Mouse (Mus musculus): ENCODE results near the gene Ifrd2. TPM values are rescaled to one million over a fixed set of nuclear protein-coding genes. Genes with fewer than 3 reads are reported as not detected.

Ifrd2 gene
- polyA plus RNA-seq, 1 experiment from 2014 or later, result 14.4 TPM

- WGBS, result 94% methylated on average over 12 of the region's 12 CpGs
- H3K27ac ChIP-seq (replicated peaks), result no peak overlapping the region
- no peak overlapping the region for H3K9ac ChIP-seq (replicated peaks)
- peaks cover 16% of the 10 kb centered on the region for H3K27me3 ChIP-seq (replicated peaks)
- no peaks in the 10 kb centered on the region for H3K9me3 ChIP-seq (replicated peaks)
- ATAC-seq (ENCODE audit: low FRiP score), result no peak
- no peak overlapping the region for H3K4me2 ChIP-seq
- H3K4me3 ChIP-seq (replicated peaks), result no peak overlapping the region
- peaks cover 22% of the 10 kb centered on the region for H3K36me3 ChIP-seq
- H3K4me1 ChIP-seq, result peaks cover 50% of the 10 kb centered on the region
Observed at GRCm38 (mm10) chr9:107544729-107545128, 42.7 kb upstream of the Ifrd2 start.

- Histone ChIP-seq H3K4me2 (no peak overlapping the region), H3K9me3 (replicated peaks) (no peaks in the 10 kb centered on the region), H3K9ac (replicated peaks) (no peak overlapping the region), H3K4me1 (peaks cover 46% of the 10 kb centered on the region), H3K4me3 (replicated peaks) (no peak overlapping the region), H3K27ac (replicated peaks) (no peak overlapping the region), H3K27me3 (replicated peaks) (peaks cover 20% of the 10 kb centered on the region), H3K36me3 (peaks cover 18% of the 10 kb centered on the region)
- ATAC-seq (ENCODE audit: low FRiP score), result no peak
- 90% methylated on average over 10 of the region's 10 CpGs for WGBS
Observed at GRCm38 (mm10) chr9:107545199-107545598, 42.2 kb upstream of the Ifrd2 start.

- Histone ChIP-seq H3K27me3 (replicated peaks) (peaks cover 24% of the 10 kb centered on the region), H3K4me2 (no peak overlapping the region), H3K9me3 (replicated peaks) (no peaks in the 10 kb centered on the region), H3K36me3 (peaks cover 17% of the 10 kb centered on the region), H3K9ac (replicated peaks) (no peak overlapping the region), H3K4me1 (peaks cover 42% of the 10 kb centered on the region), H3K27ac (replicated peaks) (no peak overlapping the region), H3K4me3 (replicated peaks) (no peak overlapping the region)
- no peak for ATAC-seq (ENCODE audit: low FRiP score)
- 12% methylated on average over 3 of the region's 3 CpGs for WGBS
Observed at GRCm38 (mm10) chr9:107545602-107546001, 41.8 kb upstream of the Ifrd2 start.

GRCm38 (mm10) chr9:107547026-107547425, 40.4 kb upstream of the Ifrd2 start, which contains the start of gene Zmynd10:
Gene Zmynd10 (plus strand): TSS chr9:107547298.
- Histone ChIP-seq H3K9me3 (replicated peaks) (no peaks in the 10 kb centered on the region), H3K4me2 (peak within 1 kb of the TSS; percentile 56), H3K36me3 (peaks cover 17% of the 10 kb centered on the region), H3K27ac (replicated peaks) (peak within 1 kb of the TSS; percentile 64), H3K4me1 (peaks cover 48% of the 10 kb centered on the region), H3K4me3 (replicated peaks) (peak within 1 kb of the TSS; percentile 26), H3K27me3 (replicated peaks) (peaks cover 39% of the 10 kb centered on the region), H3K9ac (replicated peaks) (peak within 1 kb of the TSS; percentile 20; the same call in 1 of the 2 replicates)
- 3% methylated on average over 20 of the region's 20 CpGs for WGBS
- ATAC-seq (ENCODE audit: low FRiP score), result peak; percentile 48

- no peak overlapping the region for H3K4me3 ChIP-seq (replicated peaks)
- no peak overlapping the region for H3K27ac ChIP-seq (replicated peaks)
- no peak overlapping the region for H3K4me2 ChIP-seq
- no peaks in the 10 kb centered on the region for H3K9me3 ChIP-seq (replicated peaks)
- peaks cover 48% of the 10 kb centered on the region for H3K4me1 ChIP-seq
- no peak overlapping the region for H3K9ac ChIP-seq (replicated peaks)
- 83% methylated on average over 5 of the region's 5 CpGs for WGBS
- H3K27me3 ChIP-seq (replicated peaks), result peaks cover 48% of the 10 kb centered on the region
- no peak for ATAC-seq (ENCODE audit: low FRiP score)
- H3K36me3 ChIP-seq, result peaks cover 17% of the 10 kb centered on the region
Observed at GRCm38 (mm10) chr9:107547957-107548356, 39.5 kb upstream of the Ifrd2 start.

GRCm38 (mm10) chr9:107548820-107549219, 38.6 kb upstream of the Ifrd2 start:
- Histone ChIP-seq H3K9me3 (replicated peaks) (no peaks in the 10 kb centered on the region), H3K4me2 (no peak overlapping the region), H3K27me3 (replicated peaks) (peaks cover 50% of the 10 kb centered on the region), H3K36me3 (peaks cover 12% of the 10 kb centered on the region), H3K4me3 (replicated peaks) (no peak overlapping the region), H3K4me1 (peaks cover 51% of the 10 kb centered on the region), H3K9ac (replicated peaks) (no peak overlapping the region), H3K27ac (replicated peaks) (no peak overlapping the region)
- 91% methylated on average over 10 of the region's 10 CpGs for WGBS
- no peak for ATAC-seq (ENCODE audit: low FRiP score)

- Histone ChIP-seq H3K27me3 (replicated peaks) (peaks cover 50% of the 10 kb centered on the region), H3K4me1 (peaks cover 53% of the 10 kb centered on the region), H3K9ac (replicated peaks) (no peak overlapping the region), H3K4me3 (replicated peaks) (no peak overlapping the region), H3K4me2 (no peak overlapping the region), H3K27ac (replicated peaks) (no peak overlapping the region), H3K36me3 (peaks cover 5% of the 10 kb centered on the region), H3K9me3 (replicated peaks) (no peaks in the 10 kb centered on the region)
- WGBS, result 91% methylated on average over 20 of the region's 20 CpGs
- no peak for ATAC-seq (ENCODE audit: low FRiP score)
Observed at GRCm38 (mm10) chr9:107549297-107550074, 38.0 kb upstream of the Ifrd2 start.

GRCm38 (mm10) chr9:107550491-107551116, 36.8 kb upstream of the Ifrd2 start:
- H3K9ac ChIP-seq (replicated peaks), result 0 out of 2 replicates have a peak overlapping the region, but pooled peaks have one; percentile 45
- WGBS, result 31% methylated on average over 23 of the region's 23 CpGs
- H3K9me3 ChIP-seq (replicated peaks), result no peaks in the 10 kb centered on the region
- peak overlapping the region; percentile 89 for H3K4me2 ChIP-seq
- peaks cover 50% of the 10 kb centered on the region for H3K27me3 ChIP-seq (replicated peaks)
- peaks cover 60% of the 10 kb centered on the region for H3K4me1 ChIP-seq
- no peaks in the 10 kb centered on the region for H3K36me3 ChIP-seq
- H3K4me3 ChIP-seq (replicated peaks), result peak overlapping the region; percentile 36
- no peak for ATAC-seq (ENCODE audit: low FRiP score)
- no peak overlapping the region for H3K27ac ChIP-seq (replicated peaks)

GRCm38 (mm10) chr9:107551117-107551889, 36.1 kb upstream of the Ifrd2 start, which contains the start of gene Rassf1:
Gene Rassf1 (plus strand): TSS chr9:107551555.
- Histone ChIP-seq H3K27me3 (replicated peaks) (peaks cover 50% of the 10 kb centered on the region), H3K9me3 (replicated peaks) (no peaks in the 10 kb centered on the region), H3K9ac (replicated peaks) (peak within 1 kb of the TSS; percentile 45), H3K27ac (replicated peaks) (0 out of 2 replicates have a peak within 1 kb of the TSS, but pooled peaks have one; percentile 38), H3K36me3 (no peaks in the 10 kb centered on the region), H3K4me1 (peaks cover 61% of the 10 kb centered on the region), H3K4me2 (peak within 1 kb of the TSS; percentile 89), H3K4me3 (replicated peaks) (peak within 1 kb of the TSS; percentile 36)
- ATAC-seq (ENCODE audit: low FRiP score), result no peak
- WGBS, result 2% methylated on average over 63 of the region's 63 CpGs

- 0 out of 2 replicates have a peak overlapping the region, but pooled peaks have one; percentile 38 for H3K27ac ChIP-seq (replicated peaks)
- H3K27me3 ChIP-seq (replicated peaks), result peaks cover 50% of the 10 kb centered on the region
- H3K4me1 ChIP-seq, result peaks cover 61% of the 10 kb centered on the region
Observed at GRCm38 (mm10) chr9:107551890-107552355, 35.5 kb upstream of the Ifrd2 start.

More at GRCm38 (mm10) chr9:107551890-107552355, 35.5 kb upstream of the Ifrd2 start:
- peak overlapping the region; percentile 36 for H3K4me3 ChIP-seq (replicated peaks)
- H3K4me2 ChIP-seq, result peak overlapping the region; percentile 89
- no peak for ATAC-seq (ENCODE audit: low FRiP score)
- H3K9me3 ChIP-seq (replicated peaks), result no peaks in the 10 kb centered on the region
- WGBS, result 14% methylated on average over 8 of the region's 8 CpGs
- no peaks in the 10 kb centered on the region; the same call in 1 of the 2 replicates for H3K36me3 ChIP-seq
- peak overlapping the region; percentile 45; the same call in 1 of the 2 replicates for H3K9ac ChIP-seq (replicated peaks)

All from neural tube, embryonic 15.5 days (tissue).